Mouse (Mus musculus) erythroid progenitor cell, adult 5-6 weeks (primary cell): Measurements from ENCODE around the gene Polh. TPM values are rescaled to one million over a fixed set of nuclear protein-coding genes. Genes with fewer than 3 reads are reported as not detected.
A peak's percentile ranks its signal among the peaks of the same experiment; 100 is the strongest.

Experiments
- ATAC-seq: replicated peaks from 2 replicates; pipeline ENCODE4 v1.8.0; 2016; ENCODE audit warnings: moderate number of reproducible peaks, mild to moderate bottlenecking, moderate TSS enrichment, inconsistent platforms; ENCODE audit not compliant: poor library complexity, low FRiP score, severe bottlenecking
- total RNA-seq, 2 experiments: library from RNA; stranded (forward) in 1 of 2; stranded (reverse) in 1 of 2; fragments of 150-400 nt in 1 of 2; fragments of 186-747, 209-891 nt in 1 of 2; gene quantifications; 2 replicates each; pipeline versions ENCODE4 v1.2.3 to v1.2.4; 2015 to 2017; ENCODE audit warnings: low replicate concordance in 2 of 2

The Polh gene
- total RNA-seq (2015; ENCODE audit: low replicate concordance) (40.4 and 61.2 TPM in 2 replicates), total RNA-seq (2017; ENCODE audit: low replicate concordance) (96.1 and 102 TPM in 2 replicates)

DNA sequence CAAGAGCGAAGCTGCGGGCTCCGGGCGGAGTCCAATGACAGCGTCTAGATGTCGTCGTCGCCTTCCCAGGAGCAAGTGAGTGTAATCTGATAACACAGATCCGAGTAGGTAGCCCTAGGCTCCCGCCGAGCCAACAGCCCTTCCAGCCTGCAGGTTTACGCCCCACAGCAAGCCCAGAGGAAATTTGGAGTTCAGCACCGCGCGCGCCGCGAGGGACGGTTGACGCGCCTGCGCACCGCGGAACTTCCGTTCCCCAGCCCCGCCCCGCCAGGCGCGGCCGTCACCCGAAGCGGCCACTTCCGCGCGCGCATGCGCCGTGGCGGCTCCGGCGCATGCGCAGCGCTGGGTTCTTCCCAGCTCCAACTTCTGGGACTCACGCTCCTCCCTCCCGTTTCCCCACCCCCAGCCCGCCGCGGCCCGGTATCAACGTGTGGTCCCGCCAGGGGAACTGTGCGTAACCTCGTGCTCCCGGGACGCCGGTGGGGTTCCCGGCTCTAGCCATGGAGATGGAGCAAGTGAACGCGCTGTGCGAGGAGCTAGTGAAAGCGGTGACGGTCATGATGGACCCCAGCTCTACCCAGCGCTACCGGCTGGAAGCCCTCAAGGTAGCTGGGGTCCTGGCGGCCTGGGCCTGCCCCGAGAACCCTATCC is at the start of gene Polh, which contains the start of gene Xpo5:
Gene Polh, minus strand, starts transcription at position 225 of the 651 bp plus-strand sequence.
Gene Xpo5, plus strand, starts transcription at position 362 of the 651 bp plus-strand sequence.
- ATAC-seq, result peak; percentile 90

DNA sequence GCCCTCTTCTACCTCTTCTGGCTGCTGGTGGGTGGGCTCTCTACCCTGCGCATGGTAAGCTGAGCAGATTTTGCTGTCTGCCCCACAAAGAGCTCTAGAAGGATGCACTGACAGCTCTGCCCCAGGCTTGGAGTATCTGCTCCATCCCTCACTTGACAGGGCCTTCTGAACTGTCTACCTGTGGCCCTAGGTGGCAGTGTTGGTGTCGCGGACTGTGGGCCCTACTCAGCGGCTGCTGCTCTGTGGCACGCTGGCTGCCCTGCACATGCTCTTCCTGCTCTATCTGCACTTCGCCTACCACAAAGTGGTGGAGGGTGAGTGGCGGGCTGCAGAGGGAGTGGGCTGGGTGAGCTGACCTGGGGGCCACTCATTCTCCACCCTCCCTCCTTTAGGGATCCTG is 48.7 kb upstream of the Polh start:
- no peak for ATAC-seq

DNA sequence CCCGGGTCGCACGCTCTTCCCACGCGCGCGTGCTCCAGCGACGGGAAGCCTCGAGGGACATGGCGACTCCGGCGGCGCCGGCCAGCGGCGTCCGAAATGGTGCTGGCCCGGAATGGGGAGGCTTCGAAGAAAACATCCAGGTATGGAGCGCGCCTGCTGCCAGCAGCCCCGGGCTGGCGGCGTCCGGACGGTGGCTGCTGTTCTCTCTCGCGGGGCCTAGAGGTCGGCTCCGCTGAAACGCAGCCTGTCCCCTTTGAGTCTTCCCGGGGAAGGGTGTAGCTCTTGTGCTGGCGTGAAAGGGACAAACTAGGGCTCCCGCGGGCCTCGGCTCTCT is 45.7 kb upstream of the Polh start:
- ATAC-seq, result peak; percentile 32

DNA sequence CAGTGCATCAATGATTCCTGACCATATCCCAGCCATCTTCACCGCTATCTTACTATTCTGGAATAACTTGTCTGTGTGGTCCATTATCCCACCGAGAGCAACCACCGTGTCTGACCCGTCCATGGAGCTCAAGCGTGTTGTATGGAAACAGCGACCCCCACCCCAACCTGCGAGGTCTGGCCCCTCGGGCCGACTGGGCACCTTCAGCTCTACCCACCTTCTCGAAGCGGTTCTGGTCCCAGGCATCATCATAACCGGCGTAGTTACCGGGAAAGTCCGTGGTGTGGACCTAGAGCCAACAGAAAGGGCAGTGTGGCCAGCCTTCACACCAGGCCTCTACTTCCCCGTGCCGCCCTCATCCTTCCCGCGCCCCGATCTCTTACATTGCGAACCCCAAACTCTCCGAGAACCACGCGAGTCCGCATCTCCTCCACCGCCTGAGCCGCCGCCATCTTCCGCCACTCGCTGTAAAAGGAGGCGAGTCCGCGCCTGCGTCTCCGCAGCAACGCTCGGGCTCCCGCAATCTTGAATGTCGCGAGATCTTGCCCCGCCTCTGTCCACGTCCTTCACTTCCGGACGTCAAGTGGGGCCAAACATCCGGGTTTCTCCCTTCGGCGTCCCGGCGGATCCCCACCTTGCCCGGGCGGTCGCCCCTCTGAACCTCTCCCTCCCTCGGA is 45.2 kb upstream of the Polh start, which contains the start of the genes Polr1c and Yipf3:
Gene Polr1c, minus strand, starts transcription at position 543 of the 677 bp plus-strand sequence.
Gene Yipf3, plus strand, starts transcription at position 569 of the 677 bp plus-strand sequence.
- ATAC-seq, result peak; percentile 94

DNA sequence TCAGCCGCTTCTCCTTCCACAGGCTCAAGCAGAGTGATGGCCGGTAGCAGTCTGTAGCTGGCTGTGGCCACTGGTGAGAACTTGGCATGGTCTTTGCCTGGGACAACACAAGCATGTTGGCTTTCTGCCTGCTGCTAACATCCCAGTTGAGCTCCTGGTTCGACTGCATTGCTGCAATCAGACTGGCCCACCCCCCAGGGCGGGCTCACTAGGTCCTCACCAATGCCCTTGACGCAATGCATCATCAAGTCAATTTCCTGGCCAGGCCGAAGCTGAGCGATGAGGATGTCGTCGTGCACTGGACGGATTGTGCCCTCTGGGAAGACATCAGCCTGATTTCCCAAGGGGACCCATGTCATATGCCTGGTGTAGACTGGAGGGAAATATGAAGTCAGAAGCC is 42.1 kb upstream of the Polh start:
- no peak for ATAC-seq

DNA sequence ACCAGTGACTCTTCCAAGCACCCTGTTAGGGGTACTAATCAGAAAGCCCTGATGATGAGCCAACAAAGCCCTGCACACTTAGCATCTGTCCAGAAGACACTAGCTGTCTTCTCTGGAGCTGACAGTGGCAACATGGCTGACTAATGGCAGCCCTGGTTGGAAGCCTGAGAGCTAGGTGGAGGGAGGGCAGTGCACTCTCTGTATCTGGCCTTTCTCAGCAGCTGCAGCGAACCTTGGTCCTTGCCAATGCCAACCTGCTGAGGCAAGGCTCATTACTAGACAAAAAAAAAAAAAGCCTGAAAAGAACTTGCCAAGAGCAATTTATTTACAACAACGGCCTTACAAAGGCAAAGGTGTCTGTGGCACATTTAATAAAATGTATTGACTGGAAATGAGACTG is 41.2 kb upstream of the Polh start:
- ATAC-seq, result no peak

DNA sequence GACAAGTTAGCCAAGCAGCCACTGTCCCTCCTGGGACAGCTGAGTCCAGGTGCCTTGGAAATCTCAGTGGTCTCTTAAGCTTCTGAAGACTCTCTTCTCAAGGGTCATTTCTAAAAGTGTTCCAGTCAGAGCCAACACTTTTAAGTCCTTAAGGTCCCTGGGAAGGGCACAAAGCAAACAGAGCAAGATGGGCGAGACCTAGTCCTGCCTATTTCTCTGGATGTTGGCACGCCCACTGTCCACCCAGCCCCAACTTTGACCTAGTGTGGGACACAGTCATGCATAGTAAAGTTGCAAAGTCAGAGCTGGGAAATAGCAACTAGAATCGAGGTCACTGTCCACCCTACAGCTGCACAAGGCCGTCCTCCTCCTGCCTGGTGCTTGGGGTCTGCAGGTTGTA is 40.5 kb upstream of the Polh start:
- no peak for ATAC-seq

DNA sequence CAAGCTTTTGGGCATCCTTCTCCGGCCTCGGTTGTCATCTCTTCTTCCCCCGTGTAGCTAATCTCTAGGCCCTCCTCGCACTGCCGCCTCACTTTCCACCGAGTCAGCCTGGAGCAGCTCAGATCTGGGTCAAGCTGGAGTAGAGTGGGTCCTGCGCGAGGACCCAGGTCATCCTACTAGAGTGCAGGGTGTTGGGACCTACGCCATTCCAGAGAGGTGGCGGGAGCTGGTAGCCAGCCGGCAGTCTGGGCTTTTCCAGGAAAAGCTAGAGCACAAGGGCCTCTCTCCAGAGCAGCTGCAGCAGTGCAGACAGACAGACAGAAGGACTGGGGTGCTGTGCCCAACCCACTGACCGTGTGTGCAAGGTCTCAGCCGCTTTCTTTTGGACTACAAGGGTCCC is 39.8 kb upstream of the Polh start:
- no peak for ATAC-seq

DNA sequence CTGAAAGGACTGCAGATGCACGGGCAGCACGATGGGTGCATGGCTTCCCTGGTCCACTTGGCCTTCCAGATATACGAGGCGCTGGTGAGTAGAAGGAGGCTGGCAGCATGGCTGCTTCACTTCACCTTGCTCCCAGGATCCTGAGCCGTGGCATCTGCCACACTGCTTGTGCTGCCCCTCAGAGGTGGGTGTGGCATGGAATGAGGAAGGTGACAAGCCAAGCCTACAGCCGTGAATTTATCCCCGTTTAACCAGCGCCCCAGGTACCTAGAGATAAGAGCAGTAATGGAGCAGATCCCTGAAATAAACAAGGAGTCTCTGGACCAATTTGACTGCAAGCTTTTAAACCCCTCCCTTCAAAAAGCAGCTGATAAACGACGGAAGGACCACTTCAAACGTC is 39.0 kb upstream of the Polh start:
- no peak for ATAC-seq

DNA sequence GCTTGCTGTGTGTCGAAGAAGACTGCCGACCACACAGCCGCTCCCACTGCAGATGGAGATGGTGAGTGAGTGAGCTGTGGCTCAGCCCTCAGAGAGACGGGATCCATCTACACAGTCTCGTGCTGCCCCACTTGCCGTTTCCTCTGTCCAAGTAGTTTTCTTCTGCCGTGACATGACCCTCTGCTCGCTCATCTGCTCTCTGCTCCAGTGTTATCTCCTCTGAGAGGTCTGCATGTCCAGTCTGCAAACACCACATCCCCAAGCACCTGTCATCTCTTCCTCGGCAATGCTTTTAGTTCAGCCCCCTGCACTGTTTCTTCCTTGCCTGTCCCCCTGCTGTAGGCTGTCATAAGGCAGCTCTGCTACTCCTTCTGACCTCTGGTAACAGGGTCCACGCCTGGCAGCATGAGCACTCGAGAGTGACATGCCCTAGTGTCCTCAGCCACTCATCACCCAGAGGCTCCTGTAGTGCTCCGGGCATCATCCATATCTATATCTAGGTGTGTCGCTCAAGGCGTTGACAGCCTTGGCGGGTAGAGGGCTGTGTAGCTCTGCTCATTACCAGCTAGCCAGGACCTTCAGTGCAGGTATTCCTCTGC is 37.2 kb upstream of the Polh start:
- ATAC-seq, result no peak

DNA sequence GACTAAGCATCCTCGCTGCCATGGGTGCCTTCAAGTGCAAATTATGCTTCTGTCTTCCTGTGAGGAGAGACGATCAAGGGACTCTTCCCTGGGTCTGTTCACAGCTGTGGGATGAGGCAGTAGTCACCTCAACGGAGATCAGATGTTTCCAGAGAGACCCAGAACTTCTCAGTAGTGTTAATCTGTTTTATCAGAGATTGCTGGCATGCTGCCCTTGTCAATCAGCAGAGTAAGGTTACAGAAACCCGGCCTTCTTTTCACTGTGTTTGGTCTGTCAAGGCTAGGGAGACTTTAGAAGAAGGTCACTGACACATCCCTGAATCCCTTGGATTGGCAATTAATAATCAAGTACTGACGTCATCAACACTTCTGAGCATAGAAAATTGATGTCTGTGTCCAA is 35.0 kb upstream of the Polh start:
- no peak for ATAC-seq

DNA sequence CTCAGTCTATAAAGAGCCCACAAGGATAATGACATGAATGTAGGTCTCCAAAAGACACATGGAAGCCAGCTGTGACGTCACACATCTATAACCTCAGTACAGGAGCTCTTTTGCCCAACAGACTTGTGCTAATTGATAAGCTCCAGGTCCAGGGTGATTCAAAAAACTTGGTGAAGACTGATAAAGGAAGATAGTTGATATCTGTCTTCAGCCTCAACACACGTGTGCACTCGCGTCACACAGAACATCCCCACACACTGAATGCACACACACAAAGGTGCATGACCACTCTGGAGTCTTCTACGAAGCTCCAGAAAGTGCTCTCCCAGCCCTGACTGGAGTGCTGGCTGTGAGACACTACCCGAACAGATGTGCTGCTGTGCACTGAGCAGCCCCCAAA is 34.6 kb upstream of the Polh start:
- peak; percentile 36; the same call in 1 of the 2 replicates for ATAC-seq

DNA sequence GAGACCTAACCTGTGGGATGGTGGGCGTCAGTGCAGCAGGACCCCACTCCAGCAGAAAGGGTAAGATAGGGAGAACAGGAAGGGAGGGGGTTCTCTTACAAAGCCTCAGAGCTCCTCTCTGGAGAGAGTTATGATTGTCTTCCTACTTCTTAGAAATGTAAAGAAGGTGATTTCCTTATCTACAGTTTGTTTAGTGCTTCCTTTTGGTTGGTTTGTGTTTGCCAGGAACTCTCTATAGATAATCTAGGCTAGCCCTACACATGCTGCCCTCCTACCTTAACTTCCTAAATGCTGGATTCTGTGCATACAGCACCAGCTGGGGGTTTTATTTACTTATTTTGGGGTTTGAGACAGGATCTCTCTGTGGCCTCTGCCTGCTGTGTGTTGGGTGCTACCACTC is 33.6 kb upstream of the Polh start:
- ATAC-seq, result no peak

DNA sequence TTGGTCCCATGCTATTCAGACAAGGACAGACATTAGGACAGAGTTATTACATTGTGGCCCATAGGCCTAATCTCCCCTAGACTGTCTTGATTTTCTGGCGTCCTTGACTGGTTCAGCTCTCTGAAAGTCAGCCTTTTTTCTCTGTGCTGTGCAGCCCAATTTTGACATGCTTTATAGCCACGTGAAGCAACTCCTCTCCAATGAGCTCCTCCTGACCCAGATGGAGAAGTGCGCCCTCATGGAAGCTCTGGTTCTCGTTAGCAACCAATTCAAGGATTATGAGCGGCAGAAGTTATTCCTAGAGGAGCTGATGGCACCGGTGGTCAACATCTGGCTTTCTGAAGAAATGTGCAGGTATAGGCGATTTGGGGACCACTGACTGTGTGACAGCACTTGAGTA is 25.1 kb upstream of the Polh start:
- ATAC-seq, result no peak

DNA sequence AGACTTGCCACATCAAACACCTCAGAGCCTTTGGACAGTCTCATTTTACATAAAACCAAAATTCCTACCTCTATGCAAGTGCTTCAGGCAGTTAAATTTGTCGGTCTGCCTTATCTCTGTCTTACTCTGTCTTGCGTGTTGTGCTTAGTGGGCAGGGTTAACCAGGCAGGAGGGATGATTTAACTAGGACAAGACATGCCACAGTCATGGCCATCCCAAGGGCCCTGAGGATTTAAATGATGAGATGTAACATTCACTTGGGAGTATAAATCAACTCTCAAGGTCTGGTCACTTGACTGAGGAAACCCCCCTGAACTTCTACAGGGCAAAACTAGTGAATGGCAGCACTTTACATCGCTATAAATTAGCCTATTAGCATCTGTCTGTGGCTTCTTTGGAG is 19.2 kb upstream of the Polh start:
- ATAC-seq, result no peak

DNA sequence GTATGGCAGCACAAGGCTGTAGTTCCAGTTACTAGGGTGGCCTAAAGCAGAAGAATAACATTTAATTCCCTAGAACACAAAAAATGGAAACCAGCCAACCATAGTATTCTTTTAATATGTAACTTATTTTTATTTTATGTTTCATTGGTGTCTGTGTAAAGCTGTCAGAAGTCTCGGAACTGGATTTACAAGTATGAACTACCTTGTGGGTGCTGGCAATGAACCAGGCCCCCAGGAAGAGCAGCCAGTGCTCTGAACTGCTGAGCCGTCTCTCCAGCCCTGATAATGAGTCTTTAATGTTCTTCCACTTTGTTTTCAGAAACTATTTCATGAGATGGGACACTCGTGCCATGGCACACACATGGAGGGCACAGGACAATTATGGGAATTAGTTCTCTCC is 8.1 kb upstream of the Polh start:
- ATAC-seq, result no peak

DNA sequence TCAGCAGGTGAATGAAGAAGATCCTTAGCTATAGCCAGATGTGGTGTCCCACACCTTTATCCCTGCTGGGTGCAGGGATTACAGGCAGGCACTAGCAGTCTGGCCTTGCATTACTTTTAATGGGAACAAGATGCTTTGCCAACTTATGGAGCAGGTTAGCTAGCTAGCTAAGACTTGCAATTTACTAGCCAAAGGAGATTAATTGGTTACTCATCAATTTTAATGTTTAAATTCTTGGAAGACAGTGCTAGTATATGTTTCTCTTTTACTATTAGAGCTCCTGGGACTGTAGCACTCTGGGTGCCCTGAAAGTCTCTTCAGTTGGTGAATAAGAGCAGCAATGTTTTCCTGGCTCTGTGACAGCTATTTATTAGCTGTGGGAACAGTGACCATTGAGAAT is 4.2 kb upstream of the Polh start:
- ATAC-seq, result no peak

DNA sequence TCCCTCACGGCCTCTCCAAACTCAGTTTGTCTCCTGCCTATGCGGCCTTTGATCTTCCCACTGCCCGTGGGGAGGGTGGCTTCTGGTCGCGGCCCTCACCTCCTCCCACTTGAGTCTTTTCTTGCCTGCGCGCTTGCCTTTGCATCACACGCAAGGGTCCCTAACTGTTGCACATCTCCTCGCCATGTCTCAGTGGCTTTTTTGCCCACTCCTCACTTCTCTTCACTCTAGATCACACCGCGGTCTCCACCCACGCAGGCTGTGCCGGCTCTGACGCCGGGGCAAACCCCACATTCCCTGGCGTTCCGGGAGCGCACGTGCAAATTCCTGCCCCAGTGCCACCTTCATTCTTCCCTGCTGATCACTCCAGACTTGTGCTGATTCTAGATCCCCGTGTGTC is 633 bp upstream of the Polh start:
- ATAC-seq, result peak; percentile 33

DNA sequence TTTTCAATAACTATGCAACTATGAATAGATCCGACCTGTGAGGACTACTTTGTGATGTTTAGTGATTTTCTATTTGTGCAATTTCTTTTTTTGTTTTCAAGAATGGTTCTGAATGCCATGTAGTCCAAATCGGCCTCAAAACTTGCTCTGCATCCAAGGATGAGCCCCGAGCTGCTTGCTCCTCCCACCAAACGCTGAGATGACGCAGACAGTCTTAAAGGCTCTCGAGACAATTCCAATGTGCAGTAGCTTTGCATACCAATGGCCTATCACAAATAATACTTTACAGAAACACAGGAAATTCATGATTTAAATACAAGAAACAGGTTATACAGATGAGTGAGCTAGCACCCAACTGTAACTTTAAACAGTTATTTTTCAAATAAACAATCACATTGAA is 1.3 kb downstream of the Polh start:
- peak; percentile 56; the same call in 1 of the 2 replicates for ATAC-seq

DNA sequence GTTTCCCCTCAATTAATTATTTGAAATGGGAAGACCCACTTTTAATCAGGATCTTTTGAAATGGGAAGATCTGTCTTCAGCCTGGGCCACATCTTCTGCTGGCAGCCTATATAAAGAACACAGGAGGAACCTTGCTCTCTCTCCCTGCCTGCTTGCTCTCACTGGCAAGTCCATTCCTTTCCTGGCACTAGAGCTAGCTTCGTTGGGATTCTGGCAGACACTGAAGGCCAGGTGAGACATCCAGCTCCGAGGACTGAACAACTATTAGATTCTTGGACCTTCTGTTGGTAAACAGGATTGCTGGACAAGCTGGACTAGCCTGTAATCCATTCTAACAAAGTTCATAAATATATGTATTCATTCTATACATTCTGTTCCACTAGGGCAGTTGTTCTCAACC is 13.6 kb downstream of the Polh start:
- no peak for ATAC-seq

DNA sequence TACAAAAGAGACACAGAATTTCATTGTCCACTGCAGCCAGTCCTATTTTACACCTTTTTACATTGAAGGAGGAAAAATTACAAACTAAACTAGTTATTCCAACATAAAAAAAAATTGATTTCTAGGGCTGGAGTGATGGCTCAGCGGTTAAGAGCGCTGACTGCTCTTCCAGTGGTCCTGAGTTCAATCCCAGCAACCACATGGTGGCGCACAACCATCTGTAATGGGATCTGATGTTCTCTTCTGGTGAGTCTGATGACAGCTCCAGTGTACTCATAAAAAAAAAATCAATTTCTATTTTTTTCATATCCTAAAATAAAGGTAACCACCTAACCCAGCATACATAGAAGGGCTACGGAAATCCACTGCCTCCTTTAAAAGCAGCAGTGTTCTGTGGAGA is 20.2 kb downstream of the Polh start:
- ATAC-seq, result no peak
